Mouse (Mus musculus) testis, postnatal 10 days (tissue): ENCODE measurements at regions not wholly inside any gene's neighbourhood (a gene's known extent, or its start where the extent isn't known, plus 50 kb on each side); places are given as distances from the start of the nearest gene placed in this dataset.
A peak's percentile ranks its signal among the peaks of the same experiment; 100 is the strongest.

Experiments
- DNase-seq: peaks from one replicate; pipeline ENCODE4 v3.0.0; 2021; ENCODE audit warnings: low spot score

DNA sequence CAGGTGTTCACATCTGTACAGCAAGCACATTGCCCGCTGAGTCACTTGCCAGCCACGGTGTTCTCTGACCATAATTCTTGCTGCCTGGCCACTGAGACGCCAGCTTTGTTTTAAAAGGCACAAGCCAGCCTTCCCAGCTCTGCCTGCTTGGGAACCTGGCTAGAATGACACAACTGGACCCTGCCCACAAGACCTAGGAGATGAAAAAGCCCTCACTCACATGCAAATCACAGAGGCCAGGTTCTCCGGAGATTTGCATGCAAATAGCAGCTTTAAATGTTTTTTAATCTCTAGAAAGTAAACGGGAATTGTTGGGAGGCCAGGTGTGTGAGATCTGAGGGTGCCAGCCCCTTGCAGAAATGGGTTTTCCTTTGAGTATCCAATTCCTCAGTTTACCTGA lies 71.9 kb downstream of the 1810010D01Rik start:
- no peak for DNase-seq

GRCm38 (mm10) chr7:145132506-145132905 lies 75.4 kb downstream of the 1810010D01Rik start:
- no peak for DNase-seq

GRCm38 (mm10) chr7:145131438-145132159 lies 76.3 kb downstream of the 1810010D01Rik start:
- DNase-seq, result no peak

GRCm38 (mm10) chr7:145129971-145130370 lies 77.9 kb downstream of the 1810010D01Rik start:
- DNase-seq, result no peak

DNA sequence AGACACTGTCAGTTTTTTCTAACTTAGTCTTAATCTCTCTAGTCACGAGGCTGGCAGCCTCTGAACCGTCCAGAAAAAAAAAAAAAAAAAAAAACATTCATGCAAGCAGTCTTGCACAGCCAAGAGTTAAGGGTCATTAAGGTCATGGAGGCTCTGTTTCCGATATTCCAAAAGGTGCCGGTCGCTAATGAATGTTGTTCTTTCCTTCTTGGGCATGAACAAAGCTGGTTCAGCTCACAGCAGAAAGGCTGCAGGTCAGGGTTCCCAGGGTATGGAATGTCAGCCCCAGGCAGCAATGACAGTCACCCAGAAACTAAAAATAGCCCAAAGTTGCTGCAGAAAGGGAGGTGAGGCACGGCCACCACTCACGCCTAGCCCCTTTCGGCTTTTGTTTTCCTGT lies 80.3 kb downstream of the 1810010D01Rik start:
- DNase-seq, result no peak

- no peak for DNase-seq
These were observed 80.7 kb downstream of the 1810010D01Rik start for GRCm38 (mm10) chr7:145127180-145127579.

DNA sequence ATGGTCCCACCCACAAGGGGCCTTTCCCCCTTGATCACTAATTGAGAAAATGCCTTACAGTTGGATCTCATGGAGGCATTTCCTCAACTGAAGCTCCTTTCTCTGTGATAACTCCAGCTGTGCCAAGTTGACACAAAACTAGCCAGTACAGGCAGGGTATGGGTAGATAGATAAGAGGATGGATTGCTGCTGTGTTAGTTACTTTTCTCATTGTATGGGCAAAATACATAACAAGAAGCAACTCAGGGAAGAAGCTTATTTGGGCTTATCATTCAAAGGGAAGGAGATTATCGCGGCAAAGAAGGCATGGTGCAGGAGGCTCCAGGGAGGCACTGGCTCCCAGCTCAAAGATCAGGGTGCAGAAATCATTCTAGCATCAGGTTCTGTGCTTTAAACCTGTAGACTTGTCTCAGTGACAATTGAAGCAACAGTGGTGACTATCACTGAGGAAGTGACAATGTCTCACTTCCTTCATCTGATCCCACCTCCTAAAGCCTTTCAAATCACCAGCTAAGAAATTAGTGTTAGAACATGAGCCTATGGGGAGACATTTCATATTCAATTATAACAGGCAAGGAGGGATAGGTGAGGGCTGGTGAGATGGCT lies 83.8 kb downstream of the 1810010D01Rik start:
- no peak for DNase-seq

GRCm38 (mm10) chr7:145122471-145122870 lies 85.4 kb downstream of the 1810010D01Rik start:
- no peak for DNase-seq

- no peak for DNase-seq
These were observed 89.5 kb downstream of the 1810010D01Rik start for GRCm38 (mm10) chr7:145118406-145118805.

DNA sequence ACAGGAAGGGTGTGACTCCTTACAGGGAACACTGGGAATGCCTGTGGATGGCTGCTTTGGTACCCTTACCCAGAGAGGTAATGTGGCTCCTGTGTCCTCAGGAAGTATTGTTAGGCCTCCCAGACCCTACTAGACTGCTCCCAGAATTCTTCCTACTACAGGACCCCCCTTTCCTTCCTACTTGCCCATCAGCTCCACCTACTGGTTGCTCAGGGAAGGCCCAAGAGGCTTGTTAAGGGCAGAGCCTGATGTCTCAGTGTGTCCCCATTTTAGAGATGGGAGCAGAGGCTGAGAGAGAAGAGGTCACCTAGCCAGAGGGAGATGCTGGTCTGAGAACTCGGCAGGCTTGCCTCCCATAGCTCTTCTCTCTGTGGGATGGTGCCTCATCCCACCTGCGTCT lies 93.3 kb downstream of the 1810010D01Rik start:
- no peak for DNase-seq

- no peak for DNase-seq
These were observed 93.8 kb downstream of the 1810010D01Rik start for GRCm38 (mm10) chr7:145114145-145114544.

- no peak for DNase-seq
These were observed 94.9 kb downstream of the 1810010D01Rik start for GRCm38 (mm10) chr7:145112887-145113531.

DNA sequence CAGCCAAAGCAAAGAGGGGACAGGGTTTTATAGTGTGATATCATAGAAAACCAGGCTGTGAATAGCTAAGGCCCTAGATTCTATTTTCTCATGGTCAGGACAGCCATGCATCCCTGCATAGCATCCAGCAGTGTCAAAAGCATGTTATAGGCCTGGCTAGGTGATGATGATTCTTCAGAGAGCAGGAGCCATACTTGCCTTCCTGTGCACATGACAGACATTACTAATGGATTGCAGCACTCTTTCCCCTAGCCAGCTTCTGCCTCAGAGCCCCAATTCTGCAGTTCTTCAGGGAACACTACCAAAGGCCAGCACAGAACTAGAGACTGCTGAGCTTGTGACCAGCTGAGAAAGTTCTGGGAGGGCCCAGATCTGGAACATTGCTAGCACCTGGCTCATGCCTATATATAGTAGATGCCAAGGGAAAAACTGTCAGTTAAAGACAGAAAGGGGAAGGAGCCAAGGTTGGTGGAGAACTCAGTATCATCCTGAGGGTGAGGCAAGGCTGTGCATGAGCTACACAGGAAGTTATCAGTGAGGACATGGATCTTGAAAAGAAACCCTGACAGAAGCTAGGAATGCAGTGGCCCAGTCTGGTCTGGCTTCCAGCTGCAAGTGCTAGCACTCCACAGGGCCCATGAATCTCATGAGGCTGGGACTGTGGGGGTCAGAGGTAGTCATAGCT lies 95.6 kb downstream of the 1810010D01Rik start:
- DNase-seq, result no peak

DNA sequence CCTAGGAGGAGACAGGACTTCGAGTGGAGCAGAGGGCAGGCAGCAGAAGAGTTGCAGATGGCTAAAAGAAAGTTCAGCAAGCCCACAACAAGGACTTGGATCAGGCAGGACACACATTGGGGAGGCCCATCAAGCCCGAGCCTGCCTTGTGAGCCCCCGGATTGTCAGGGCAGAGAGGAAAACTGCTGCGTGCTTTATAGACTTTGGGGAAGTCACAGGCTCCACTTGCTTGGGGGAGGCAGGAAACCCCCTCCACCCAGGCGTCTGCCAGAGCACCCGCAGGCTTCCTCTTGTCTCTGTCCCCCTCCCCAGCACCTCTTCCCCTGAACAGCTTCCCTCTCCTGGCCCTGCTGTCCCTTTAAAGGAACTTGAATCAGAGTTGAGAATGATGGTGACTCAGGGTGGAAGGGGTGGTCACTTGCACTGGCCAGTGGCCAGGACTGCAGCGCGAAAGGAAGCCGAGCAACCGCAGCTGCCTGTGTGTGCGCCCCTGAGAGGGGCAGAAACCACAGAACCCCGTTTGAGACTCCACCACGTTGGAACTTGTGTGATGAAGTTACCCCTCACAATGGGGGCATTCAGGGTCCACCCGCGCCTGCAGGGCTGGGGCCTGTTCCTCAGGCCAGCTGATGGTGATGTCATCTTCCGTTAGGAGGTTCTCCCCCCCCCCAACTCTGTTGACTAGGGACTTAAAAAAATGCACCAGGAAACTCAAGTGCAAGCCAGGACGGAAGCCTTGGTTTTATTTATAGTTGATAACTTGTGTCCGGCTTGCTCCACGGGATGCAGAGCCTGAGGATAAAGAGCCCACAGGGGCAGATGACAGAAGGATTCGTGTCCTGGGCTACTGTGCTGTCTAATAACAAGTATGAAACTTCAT lies 96.4 kb downstream of the 1810010D01Rik start:
- peak; percentile 54 for DNase-seq

DNA sequence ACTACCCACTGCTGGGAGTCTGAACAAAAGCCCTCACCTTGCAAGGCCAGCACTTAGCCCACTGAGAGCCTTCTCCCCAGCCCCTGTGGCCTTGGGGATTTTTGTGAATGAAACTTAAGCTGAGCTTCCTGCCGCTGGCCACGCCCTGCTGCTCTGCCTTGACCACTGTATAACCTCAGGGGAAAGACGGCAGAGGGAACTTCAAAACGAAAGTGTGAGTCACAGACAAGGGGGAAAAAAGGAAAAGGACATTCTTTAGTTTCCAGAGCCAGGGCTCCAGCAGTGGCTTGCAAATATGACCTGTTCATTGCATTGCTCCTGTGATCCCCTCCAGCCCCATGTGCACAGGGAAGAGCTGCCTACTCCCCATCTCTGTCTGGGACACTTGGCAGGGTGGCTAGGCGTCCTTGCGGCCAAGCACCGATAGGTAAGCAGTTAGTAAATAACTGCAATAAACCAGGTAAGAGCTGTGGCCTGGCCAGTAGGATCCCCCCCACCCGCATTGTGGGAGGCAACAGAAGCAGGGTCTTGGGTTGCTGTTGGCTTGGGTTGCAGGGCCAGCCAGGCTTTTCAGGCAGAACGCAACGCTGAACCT lies 97.2 kb downstream of the 1810010D01Rik start:
- no peak for DNase-seq

GRCm38 (mm10) chr7:145110028-145110427 lies 97.9 kb downstream of the 1810010D01Rik start:
- no peak for DNase-seq

DNA sequence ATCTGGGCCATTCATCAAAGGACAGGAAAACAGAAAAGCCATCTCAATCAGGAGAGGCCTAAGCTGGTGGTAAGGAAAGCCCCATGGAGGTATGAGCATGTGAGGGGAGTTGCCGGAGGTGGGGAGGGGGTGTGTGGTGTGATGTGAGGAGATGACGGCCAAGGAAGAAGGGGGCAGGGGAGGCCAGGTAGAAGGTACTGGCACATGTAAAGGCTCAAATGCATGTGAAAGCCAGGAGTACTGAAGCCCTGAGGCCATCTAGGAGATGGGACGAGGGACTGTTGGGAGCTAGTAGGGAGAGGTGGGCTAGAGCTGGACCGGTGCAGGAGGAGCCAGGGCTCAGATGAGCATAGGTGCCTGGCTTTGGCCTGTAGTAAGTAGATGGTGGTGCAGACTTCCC lies 98.4 kb downstream of the 1810010D01Rik start:
- DNase-seq, result no peak

- DNase-seq, result no peak
These were observed 98.9 kb downstream of the 1810010D01Rik start for GRCm38 (mm10) chr7:145108994-145109393.

- DNase-seq, result no peak
These were observed 100.2 kb downstream of the 1810010D01Rik start for GRCm38 (mm10) chr7:145107575-145108170.

- no peak for DNase-seq
These were observed 101.4 kb downstream of the 1810010D01Rik start for GRCm38 (mm10) chr7:145106494-145106849.
